Mouse (Mus musculus): ENCODE results near the gene Bcl7c. TPM values are rescaled to one million over a fixed set of nuclear protein-coding genes. Genes with fewer than 3 reads are reported as not detected.
A peak's percentile ranks its signal among the peaks of the same experiment; 100 is the strongest.
"Not testable (repeated sequence)": the region's sequence is repeated elsewhere in the genome, so short reads cannot be mapped to it uniquely, and the experiment has no call there.

The Bcl7c gene
- total and polyA plus RNA-seq, 2 experiments from 2014 or later: 49.2 to 131 TPM

GRCm38 (mm10) chr7:127745251-127745651, 36.5 kb upstream of the Bcl7c start:
- no peak for TF ChIP-seq CTCF (IDR thresholded peaks at IDR 0.05)

DNA sequence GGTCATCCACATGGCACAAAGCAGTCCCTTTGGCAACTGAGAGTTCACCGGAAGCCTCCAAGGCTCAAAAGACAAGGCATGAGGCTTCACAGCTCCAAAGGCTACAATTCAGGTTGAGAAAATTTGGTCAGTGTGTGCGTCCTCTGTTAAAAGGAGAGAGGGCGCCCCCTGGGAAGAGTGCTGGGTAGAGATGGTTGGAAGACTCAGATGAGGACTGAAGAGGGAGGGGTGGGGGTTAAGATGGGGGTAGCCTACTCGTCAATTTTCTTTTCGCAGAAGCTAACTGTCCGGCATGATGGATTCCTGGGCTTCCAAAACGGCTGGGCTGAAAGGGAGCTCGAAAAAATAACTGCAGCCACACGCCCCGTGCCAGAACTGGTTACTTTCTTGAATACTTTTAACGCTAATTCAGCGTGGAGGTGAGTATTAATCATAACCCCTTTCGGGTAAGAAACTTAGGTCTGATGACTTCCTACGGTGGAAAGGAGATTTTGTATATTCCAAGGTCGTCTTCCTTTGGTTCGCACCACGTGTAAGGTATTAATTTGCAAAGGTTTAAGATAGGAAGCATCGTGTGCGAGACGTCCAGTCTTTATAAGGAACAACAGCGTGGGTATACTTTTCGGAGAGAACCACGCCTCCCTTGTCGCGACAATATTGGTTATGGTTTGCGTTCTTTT, 35.8 kb upstream of the Bcl7c start, which contains the start of gene Fbxl19:
Fbxl19 (plus strand) TSS at position 178 of the 680 bp plus-strand sequence.
- Histone ChIP-seq H3K9me3 (ENCODE audit: low read length) (no peaks in the 10 kb centered on the region), H3K27ac (ENCODE audit: low read depth, low read length) (peak within 1 kb of the TSS; percentile 82), H3K4me3 (ENCODE audit: low read depth, low read length) (peak within 1 kb of the TSS; percentile 86), H3K4me2 (ENCODE audit: low read depth, low read length, poor library complexity, severe bottlenecking) (peak within 1 kb of the TSS; percentile 54), H3K36me3 (ENCODE audit: insufficient read depth, low read length) (peaks cover 10% of the 10 kb centered on the region; the same call in 1 of the 2 replicates), H3K27me3 (ENCODE audit: insufficient read depth, low read length) (no peaks in the 10 kb centered on the region), H3K9ac (replicated peaks; ENCODE audit: low read length, poor library complexity, severe bottlenecking) (peak within 1 kb of the TSS; percentile 44; the same call in 1 of the 2 replicates), H3K4me1 (ENCODE audit: insufficient read depth, low read length) (no peaks in the 10 kb centered on the region)
- under 1% methylated on average over 26 of the region's 26 CpGs for WGBS
- peak; percentile 75 for TF ChIP-seq CTCF (IDR thresholded peaks at IDR 0.05)
- no peak for ATAC-seq (ENCODE audit: low FRiP score)
- peak; percentile 85 for DNase-seq (ENCODE audit: low spot score)

More at GRCm38 (mm10) chr7:127745251-127745651, 36.5 kb upstream of the Bcl7c start:
- peak overlapping the region; percentile 54 for H3K4me2 ChIP-seq (ENCODE audit: low read depth, low read length, poor library complexity, severe bottlenecking)
- no peaks in the 10 kb centered on the region for H3K4me1 ChIP-seq (ENCODE audit: insufficient read depth, low read length)
- WGBS: under 1% methylated on average over 19 of the region's 19 CpGs
- DNase-seq (ENCODE audit: low spot score) (peak; percentile 99), ATAC-seq (ENCODE audit: low FRiP score) (peak; percentile 89)
- peak overlapping the region; percentile 82 for H3K27ac ChIP-seq (ENCODE audit: low read depth, low read length)
- H3K4me3 ChIP-seq (ENCODE audit: low read depth, low read length): peak overlapping the region; percentile 86
- peak overlapping the region; percentile 44; the same call in 1 of the 2 replicates for H3K9ac ChIP-seq (replicated peaks; ENCODE audit: low read length, poor library complexity, severe bottlenecking)
- H3K9me3 ChIP-seq (ENCODE audit: low read length): no peaks in the 10 kb centered on the region
- no peaks in the 10 kb centered on the region for H3K27me3 ChIP-seq (ENCODE audit: insufficient read depth, low read length)
- peaks cover 17% of the 10 kb centered on the region for H3K36me3 ChIP-seq (ENCODE audit: insufficient read depth, low read length)

DNA sequence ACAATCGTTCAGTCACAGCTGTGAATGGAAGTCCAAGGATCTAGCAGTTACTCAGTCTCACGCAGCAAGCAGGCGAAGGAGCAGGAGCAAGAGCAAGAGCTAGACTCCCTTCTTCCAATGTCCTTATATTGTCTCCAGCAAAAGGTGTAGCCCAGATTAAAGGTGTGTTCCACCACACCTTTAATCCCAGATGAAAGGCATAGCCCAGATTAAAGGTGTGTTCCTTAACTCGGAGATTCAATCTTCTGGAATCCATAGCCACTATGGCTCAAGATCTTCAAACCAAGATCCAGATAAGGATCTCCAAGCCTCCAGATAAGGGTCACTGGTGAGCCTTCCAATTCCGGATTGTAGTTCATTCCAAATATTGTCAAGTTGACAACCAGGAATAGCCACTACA, 23.3 kb upstream of the Bcl7c start, which contains the start of gene Ctf2:
Ctf2 (minus strand) TSS at position 101 of the 400 bp plus-strand sequence.
- not testable (repeated sequence) for DNase-seq (ENCODE audit: low spot score); H3K27ac ChIP-seq (ENCODE audit: low read depth, low read length); H3K9ac ChIP-seq (replicated peaks; ENCODE audit: low read length, poor library complexity, severe bottlenecking); H3K27me3 ChIP-seq (ENCODE audit: insufficient read depth, low read length); H3K4me3 ChIP-seq (ENCODE audit: low read depth, low read length); H3K9me3 ChIP-seq (ENCODE audit: low read length); H3K4me1 ChIP-seq (ENCODE audit: insufficient read depth, low read length); H3K4me2 ChIP-seq (ENCODE audit: low read depth, low read length, poor library complexity, severe bottlenecking); ATAC-seq (ENCODE audit: low FRiP score); H3K36me3 ChIP-seq (ENCODE audit: insufficient read depth, low read length)
- no CpG with 5 or more reads among the region's 5 CpGs for WGBS

GRCm38 (mm10) chr7:127730170-127730569, 21.4 kb upstream of the Bcl7c start:
- Histone ChIP-seq H3K27ac (ENCODE audit: low read depth, low read length) (no peak overlapping the region), H3K4me1 (ENCODE audit: insufficient read depth, low read length) (no peaks in the 10 kb centered on the region), H3K9me3 (ENCODE audit: low read length) (no peaks in the 10 kb centered on the region), H3K36me3 (ENCODE audit: insufficient read depth, low read length) (no peaks in the 10 kb centered on the region), H3K9ac (replicated peaks; ENCODE audit: low read length, poor library complexity, severe bottlenecking) (no peak overlapping the region), H3K27me3 (ENCODE audit: insufficient read depth, low read length) (no peaks in the 10 kb centered on the region), H3K4me2 (ENCODE audit: low read depth, low read length, poor library complexity, severe bottlenecking) (no peak overlapping the region), H3K4me3 (ENCODE audit: low read depth, low read length) (no peak overlapping the region)
- DNase-seq (ENCODE audit: low spot score) (no peak), ATAC-seq (ENCODE audit: low FRiP score) (no peak)
- TF ChIP-seq CTCF (IDR thresholded peaks at IDR 0.05): no peak
- WGBS: 70% methylated on average over 4 of the region's 4 CpGs

- Histone ChIP-seq H3K36me3 (ENCODE audit: insufficient read depth, low read length) (no peaks in the 10 kb centered on the region), H3K4me3 (ENCODE audit: low read depth, low read length) (no peak overlapping the region), H3K9me3 (ENCODE audit: low read length) (no peaks in the 10 kb centered on the region), H3K4me1 (ENCODE audit: insufficient read depth, low read length) (no peaks in the 10 kb centered on the region), H3K27me3 (ENCODE audit: insufficient read depth, low read length) (no peaks in the 10 kb centered on the region), H3K27ac (ENCODE audit: low read depth, low read length) (no peak overlapping the region), H3K4me2 (ENCODE audit: low read depth, low read length, poor library complexity, severe bottlenecking) (no peak overlapping the region), H3K9ac (replicated peaks; ENCODE audit: low read length, poor library complexity, severe bottlenecking) (no peak overlapping the region)
- 88% methylated on average over 7 of the region's 7 CpGs for WGBS
- DNase-seq (ENCODE audit: low spot score): no peak
- no peak for ATAC-seq (ENCODE audit: low FRiP score)
- TF ChIP-seq CTCF (IDR thresholded peaks at IDR 0.05): no peak
These were observed 19.2 kb upstream of the Bcl7c start for GRCm38 (mm10) chr7:127727898-127728297.

DNA sequence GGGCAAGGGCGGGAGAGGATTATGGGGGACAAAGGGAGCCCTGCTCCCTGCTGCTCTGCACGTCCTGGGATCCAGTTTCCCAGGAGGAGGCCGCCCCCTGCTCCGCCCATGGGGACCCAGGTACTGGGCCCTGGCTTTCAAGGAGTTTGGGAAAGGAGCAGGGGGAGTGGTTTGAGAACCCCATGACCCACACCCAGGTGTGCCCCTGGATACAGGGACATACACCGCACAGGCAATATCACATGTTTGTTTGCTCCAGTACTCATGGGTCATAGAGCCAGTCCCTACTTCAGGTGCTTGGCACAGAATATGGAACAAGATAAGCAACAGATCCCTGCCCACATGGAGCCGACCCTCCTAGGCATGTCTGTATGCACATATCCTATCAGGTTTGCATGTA, 17.2 kb upstream of the Bcl7c start:
- Histone ChIP-seq H3K9ac (replicated peaks; ENCODE audit: low read length, poor library complexity, severe bottlenecking) (no peak overlapping the region), H3K9me3 (ENCODE audit: low read length) (no peaks in the 10 kb centered on the region), H3K36me3 (ENCODE audit: insufficient read depth, low read length) (no peaks in the 10 kb centered on the region), H3K4me1 (ENCODE audit: insufficient read depth, low read length) (no peaks in the 10 kb centered on the region), H3K4me2 (ENCODE audit: low read depth, low read length, poor library complexity, severe bottlenecking) (no peak overlapping the region), H3K27ac (ENCODE audit: low read depth, low read length) (no peak overlapping the region), H3K4me3 (ENCODE audit: low read depth, low read length) (no peak overlapping the region), H3K27me3 (ENCODE audit: insufficient read depth, low read length) (no peaks in the 10 kb centered on the region)
- DNase-seq (ENCODE audit: low spot score): no peak
- ATAC-seq (ENCODE audit: low FRiP score): no peak
- no peak for TF ChIP-seq CTCF (IDR thresholded peaks at IDR 0.05)
- WGBS: 51% methylated on average over 6 of the region's 6 CpGs

Data from midbrain, postnatal 0 days (tissue).